Mouse (Mus musculus) stomach, embryonic 14.5 days (tissue): ENCODE results near the gene Gabpb1. TPM values are rescaled to one million over a fixed set of nuclear protein-coding genes. Genes with fewer than 3 reads are reported as not detected.

Experiments used
- polyA plus RNA-seq: library from polyadenylated mRNA; unstranded; fragments of >200 nt; fragmentation: Nextera tagmentation; extraction: Ambion mirVana; gene quantifications from 2 replicates; pipeline ENCODE4 v1.2.1, GENCODE M21; 2014

The Gabpb1 gene
- polyA plus RNA-seq, 1 experiment from 2014 or later: 45.9 TPM

Other genes starting within 250 kb of the Gabpb1 start
- 0.20 and 0.32 TPM in 2 replicates for gene Atp8b4, start 175.7 kb downstream of the Gabpb1 start, polyA plus RNA-seq
- 1.3 and 2.6 TPM in 2 replicates for gene Slc27a2, start 123.9 kb downstream of the Gabpb1 start, polyA plus RNA-seq
- 1.2 and 2.0 TPM in 2 replicates for gene Hdc, start 57.0 kb downstream of the Gabpb1 start, polyA plus RNA-seq
- 40.3 and 41.8 TPM in 2 replicates for gene Usp8, start 31.0 kb upstream of the Gabpb1 start, polyA plus RNA-seq
- gene Usp50, start 107.1 kb upstream of the Gabpb1 start, polyA plus RNA-seq: 3.7 and 4.1 TPM in 2 replicates
- gene Trpm7, start 199.9 kb upstream of the Gabpb1 start, polyA plus RNA-seq: 67.0 and 71.1 TPM in 2 replicates